Mouse (Mus musculus): ENCODE results near the gene Omg. TPM values are rescaled to one million over a fixed set of nuclear protein-coding genes. Genes with fewer than 3 reads are reported as not detected.

The Omg gene
- polyA plus RNA-seq, 1 experiment from 2014 or later, result 0.46 TPM

- H3K9ac ChIP-seq (ENCODE audit: low read depth, low read length), result no peak overlapping the region
- no peaks in the 10 kb centered on the region for H3K9me3 ChIP-seq (ENCODE audit: control insufficient read depth, low read length)
- no peak overlapping the region for H3K4me3 ChIP-seq (ENCODE audit: low read length)
- WGBS, result 85% methylated on average over 10 of the region's 10 CpGs
- no peaks in the 10 kb centered on the region for H3K4me1 ChIP-seq (ENCODE audit: control insufficient read depth, insufficient read depth, low read length)
- H3K27me3 ChIP-seq (ENCODE audit: control insufficient read depth, insufficient read depth, low read length), result no peaks in the 10 kb centered on the region
- H3K36me3 ChIP-seq (ENCODE audit: control insufficient read depth, insufficient read depth, low read length), result peaks cover 4% of the 10 kb centered on the region
- H3K4me2 ChIP-seq (replicated peaks; ENCODE audit: low read depth, low read length), result no peak overlapping the region
- no peak overlapping the region for H3K27ac ChIP-seq (ENCODE audit: low read depth, low read length)
- ATAC-seq (ENCODE audit: low FRiP score, low TSS enrichment), result no peak
These were observed 8.7 kb downstream of the Omg start for GRCm38 (mm10) chr11:79494976-79495800.

- Histone ChIP-seq H3K9ac (ENCODE audit: low read depth, low read length) (no peak overlapping the region), H3K27me3 (ENCODE audit: control insufficient read depth, insufficient read depth, low read length) (no peaks in the 10 kb centered on the region), H3K4me1 (ENCODE audit: control insufficient read depth, insufficient read depth, low read length) (no peaks in the 10 kb centered on the region), H3K27ac (ENCODE audit: low read depth, low read length) (no peak overlapping the region), H3K4me3 (ENCODE audit: low read length) (no peak overlapping the region), H3K4me2 (replicated peaks; ENCODE audit: low read depth, low read length) (no peak overlapping the region), H3K9me3 (ENCODE audit: control insufficient read depth, low read length) (no peaks in the 10 kb centered on the region), H3K36me3 (ENCODE audit: control insufficient read depth, insufficient read depth, low read length) (peaks cover 12% of the 10 kb centered on the region)
- ATAC-seq (ENCODE audit: low FRiP score, low TSS enrichment), result no peak
These were observed 19.2 kb downstream of the Omg start for GRCm38 (mm10) chr11:79484721-79485120.

DNA sequence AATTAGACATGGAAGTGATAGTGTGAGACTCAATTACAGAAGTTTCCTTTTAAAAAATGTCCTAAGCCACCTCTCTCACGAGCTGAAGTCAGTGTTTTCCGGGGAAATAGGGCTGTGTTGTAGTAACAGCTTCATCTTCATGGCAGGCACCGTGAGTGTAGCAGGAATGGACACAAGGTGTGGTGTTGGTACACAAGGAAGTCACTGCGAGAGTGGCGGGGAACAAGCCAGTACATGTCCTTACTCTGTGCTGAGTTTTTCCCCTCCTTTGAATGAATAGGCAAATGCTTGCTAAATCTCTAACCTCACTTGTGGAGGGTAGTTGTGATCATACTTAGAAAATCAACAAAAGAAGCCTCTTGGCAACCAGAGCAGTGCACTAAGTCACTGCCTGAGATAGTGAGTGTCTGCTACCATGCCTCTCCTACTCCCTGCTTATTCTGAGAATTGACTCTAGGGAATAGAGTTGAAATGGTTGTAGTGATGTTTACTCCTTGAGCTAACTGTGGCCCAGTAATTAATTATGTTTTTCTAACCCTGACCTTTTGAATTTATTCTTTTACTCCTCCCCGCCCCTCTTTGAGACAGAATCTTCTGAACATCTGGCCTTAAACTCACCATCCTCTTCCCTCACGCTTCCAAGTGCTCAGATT is 19.9 kb downstream of the Omg start:
- no peak overlapping the region for H3K27ac ChIP-seq (ENCODE audit: low read depth, low read length)
- WGBS, result 70% methylated on average over 7 of the region's 7 CpGs
- ATAC-seq (ENCODE audit: low FRiP score, low TSS enrichment), result no peak
- peaks cover 12% of the 10 kb centered on the region for H3K36me3 ChIP-seq (ENCODE audit: control insufficient read depth, insufficient read depth, low read length)
- no peak overlapping the region for H3K9ac ChIP-seq (ENCODE audit: low read depth, low read length)
- H3K4me1 ChIP-seq (ENCODE audit: control insufficient read depth, insufficient read depth, low read length), result no peaks in the 10 kb centered on the region
- no peaks in the 10 kb centered on the region for H3K27me3 ChIP-seq (ENCODE audit: control insufficient read depth, insufficient read depth, low read length)
- no peak overlapping the region for H3K4me3 ChIP-seq (ENCODE audit: low read length)
- no peak overlapping the region for H3K4me2 ChIP-seq (replicated peaks; ENCODE audit: low read depth, low read length)
- H3K9me3 ChIP-seq (ENCODE audit: control insufficient read depth, low read length), result no peaks in the 10 kb centered on the region

GRCm38 (mm10) chr11:79483392-79483791 is 20.5 kb downstream of the Omg start:
- no peaks in the 10 kb centered on the region for H3K4me1 ChIP-seq (ENCODE audit: control insufficient read depth, insufficient read depth, low read length)
- no peak overlapping the region for H3K9ac ChIP-seq (ENCODE audit: low read depth, low read length)
- H3K4me3 ChIP-seq (ENCODE audit: low read length), result no peak overlapping the region
- H3K36me3 ChIP-seq (ENCODE audit: control insufficient read depth, insufficient read depth, low read length), result peaks cover 15% of the 10 kb centered on the region
- ATAC-seq (ENCODE audit: low FRiP score, low TSS enrichment), result no peak
- no peak overlapping the region for H3K27ac ChIP-seq (ENCODE audit: low read depth, low read length)
- no peaks in the 10 kb centered on the region for H3K27me3 ChIP-seq (ENCODE audit: control insufficient read depth, insufficient read depth, low read length)
- H3K4me2 ChIP-seq (replicated peaks; ENCODE audit: low read depth, low read length), result no peak overlapping the region
- no peaks in the 10 kb centered on the region for H3K9me3 ChIP-seq (ENCODE audit: control insufficient read depth, low read length)
- 94% methylated on average over 6 of the region's 6 CpGs for WGBS

DNA sequence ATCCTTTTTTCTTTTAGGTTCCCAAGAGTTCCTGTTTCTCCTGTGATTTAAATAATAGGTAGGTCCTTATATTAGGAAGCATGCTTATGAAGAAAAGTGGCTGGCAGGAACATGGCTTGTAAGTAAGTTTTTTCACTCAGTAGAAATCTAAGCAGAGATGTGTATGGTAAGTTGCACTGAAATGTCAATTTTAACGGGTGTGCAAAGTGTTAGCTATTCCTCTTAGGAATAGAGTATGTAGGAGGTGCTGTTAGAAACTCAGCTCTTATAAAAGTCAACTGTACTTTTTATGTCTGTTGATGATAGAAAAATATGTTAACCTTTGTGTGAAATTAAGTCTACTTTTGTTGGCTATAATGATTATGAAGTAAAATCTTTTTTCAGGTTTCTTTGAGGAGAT is 35.8 kb downstream of the Omg start:
- H3K27me3 ChIP-seq (ENCODE audit: control insufficient read depth, insufficient read depth, low read length), result no peaks in the 10 kb centered on the region
- no peak overlapping the region for H3K4me3 ChIP-seq (ENCODE audit: low read length)
- no peak overlapping the region for H3K27ac ChIP-seq (ENCODE audit: low read depth, low read length)
- no peak for ATAC-seq (ENCODE audit: low FRiP score, low TSS enrichment)
- H3K36me3 ChIP-seq (ENCODE audit: control insufficient read depth, insufficient read depth, low read length), result peaks cover 49% of the 10 kb centered on the region
- no peaks in the 10 kb centered on the region for H3K4me1 ChIP-seq (ENCODE audit: control insufficient read depth, insufficient read depth, low read length)
- WGBS, result 68% methylated on average over 1 of the region's 1 CpGs
- no peaks in the 10 kb centered on the region for H3K9me3 ChIP-seq (ENCODE audit: control insufficient read depth, low read length)
- no peak overlapping the region for H3K9ac ChIP-seq (ENCODE audit: low read depth, low read length)
- H3K4me2 ChIP-seq (replicated peaks; ENCODE audit: low read depth, low read length), result no peak overlapping the region

- no peaks in the 10 kb centered on the region for H3K27me3 ChIP-seq (ENCODE audit: control insufficient read depth, insufficient read depth, low read length)
- no peak overlapping the region for H3K9ac ChIP-seq (ENCODE audit: low read depth, low read length)
- H3K4me3 ChIP-seq (ENCODE audit: low read length), result no peak overlapping the region
- no peak overlapping the region for H3K27ac ChIP-seq (ENCODE audit: low read depth, low read length)
- no peak for ATAC-seq (ENCODE audit: low FRiP score, low TSS enrichment)
- WGBS, result 95% methylated on average over 3 of the region's 3 CpGs
- H3K9me3 ChIP-seq (ENCODE audit: control insufficient read depth, low read length), result no peaks in the 10 kb centered on the region
- no peaks in the 10 kb centered on the region for H3K4me1 ChIP-seq (ENCODE audit: control insufficient read depth, insufficient read depth, low read length)
- peaks cover 53% of the 10 kb centered on the region for H3K36me3 ChIP-seq (ENCODE audit: control insufficient read depth, insufficient read depth, low read length)
- no peak overlapping the region for H3K4me2 ChIP-seq (replicated peaks; ENCODE audit: low read depth, low read length)
These were observed 43.0 kb downstream of the Omg start for GRCm38 (mm10) chr11:79460756-79461450.

GRCm38 (mm10) chr11:79459846-79460245 is 44.0 kb downstream of the Omg start:
- Histone ChIP-seq H3K4me1 (ENCODE audit: control insufficient read depth, insufficient read depth, low read length) (no peaks in the 10 kb centered on the region), H3K9ac (ENCODE audit: low read depth, low read length) (no peak overlapping the region), H3K36me3 (ENCODE audit: control insufficient read depth, insufficient read depth, low read length) (peaks cover 51% of the 10 kb centered on the region), H3K4me3 (ENCODE audit: low read length) (no peak overlapping the region), H3K9me3 (ENCODE audit: control insufficient read depth, low read length) (no peaks in the 10 kb centered on the region), H3K27ac (ENCODE audit: low read depth, low read length) (no peak overlapping the region), H3K27me3 (ENCODE audit: control insufficient read depth, insufficient read depth, low read length) (no peaks in the 10 kb centered on the region), H3K4me2 (replicated peaks; ENCODE audit: low read depth, low read length) (no peak overlapping the region)
- WGBS, result 95% methylated on average over 4 of the region's 4 CpGs
- ATAC-seq (ENCODE audit: low FRiP score, low TSS enrichment), result no peak

GRCm38 (mm10) chr11:79457928-79458327 is 46.0 kb downstream of the Omg start:
- H3K4me2 ChIP-seq (replicated peaks; ENCODE audit: low read depth, low read length), result no peak overlapping the region
- no peak overlapping the region for H3K4me3 ChIP-seq (ENCODE audit: low read length)
- no peak for ATAC-seq (ENCODE audit: low FRiP score, low TSS enrichment)
- no peaks in the 10 kb centered on the region for H3K9me3 ChIP-seq (ENCODE audit: control insufficient read depth, low read length)
- H3K36me3 ChIP-seq (ENCODE audit: control insufficient read depth, insufficient read depth, low read length), result peaks cover 49% of the 10 kb centered on the region
- H3K27me3 ChIP-seq (ENCODE audit: control insufficient read depth, insufficient read depth, low read length), result no peaks in the 10 kb centered on the region
- H3K4me1 ChIP-seq (ENCODE audit: control insufficient read depth, insufficient read depth, low read length), result no peaks in the 10 kb centered on the region
- WGBS, result 84% methylated on average over 3 of the region's 3 CpGs
- H3K9ac ChIP-seq (ENCODE audit: low read depth, low read length), result no peak overlapping the region
- no peak overlapping the region for H3K27ac ChIP-seq (ENCODE audit: low read depth, low read length)

DNA sequence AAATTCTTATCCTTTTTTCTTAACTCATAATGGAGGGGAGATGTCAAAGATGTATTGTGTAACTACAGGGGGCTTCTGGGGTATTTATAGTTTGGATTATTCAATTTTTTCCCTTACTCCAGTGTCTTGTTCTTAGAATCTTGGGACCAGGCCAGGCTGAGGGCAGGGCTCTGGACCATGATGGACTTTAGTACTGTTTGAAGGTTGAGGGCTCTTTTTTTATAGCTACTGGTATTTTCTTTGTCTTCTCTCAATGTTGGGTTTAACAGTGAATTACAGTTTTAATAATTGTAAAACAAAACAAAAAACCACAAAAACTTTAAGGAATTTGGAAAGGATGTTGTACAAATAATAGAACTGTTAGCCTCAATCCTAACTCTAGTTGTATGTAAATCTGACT is 50.9 kb downstream of the Omg start:
- H3K9me3 ChIP-seq (ENCODE audit: control insufficient read depth, low read length), result no peaks in the 10 kb centered on the region
- H3K9ac ChIP-seq (ENCODE audit: low read depth, low read length), result no peak overlapping the region
- H3K4me1 ChIP-seq (ENCODE audit: control insufficient read depth, insufficient read depth, low read length), result no peaks in the 10 kb centered on the region
- ATAC-seq (ENCODE audit: low FRiP score, low TSS enrichment), result no peak
- H3K27me3 ChIP-seq (ENCODE audit: control insufficient read depth, insufficient read depth, low read length), result no peaks in the 10 kb centered on the region
- H3K4me2 ChIP-seq (replicated peaks; ENCODE audit: low read depth, low read length), result no peak overlapping the region
- H3K27ac ChIP-seq (ENCODE audit: low read depth, low read length), result no peak overlapping the region
- H3K4me3 ChIP-seq (ENCODE audit: low read length), result no peak overlapping the region
- H3K36me3 ChIP-seq (ENCODE audit: control insufficient read depth, insufficient read depth, low read length), result peaks cover 46% of the 10 kb centered on the region
